Mouse (Mus musculus) frontal cortex, adult (tissue): ENCODE measurements at regions not wholly inside any gene's neighbourhood (a gene's known extent, or its start where the extent isn't known, plus 50 kb on each side); places are given as distances from the start of the nearest gene placed in this dataset.

Experiments used
- ATAC-seq: cut with Nextera tagmentation; 2 replicates; pipeline ENCODE4 v1.9.2; 2017; ENCODE audit warnings: mild to moderate bottlenecking, moderate library complexity, mixed read lengths; ENCODE audit not compliant: low TSS enrichment

- ATAC-seq, result no peak
These were observed 73.1 kb upstream of the Eomes start for GRCm38 (mm10) chr9:118404867-118405266.

GRCm38 (mm10) chr9:118405926-118406518 is 72.0 kb upstream of the Eomes start:
- no peak for ATAC-seq

- ATAC-seq, result no peak
These were observed 62.0 kb upstream of the Eomes start for GRCm38 (mm10) chr9:118416032-118416431.

GRCm38 (mm10) chr9:118416475-118416874 is 61.5 kb upstream of the Eomes start:
- ATAC-seq, result no peak

- no peak for ATAC-seq
These were observed 53.7 kb upstream of the Eomes start for GRCm38 (mm10) chr9:118424344-118424743.
